Mouse (Mus musculus): ENCODE results near the gene Tex33. TPM values are rescaled to one million over a fixed set of nuclear protein-coding genes. Genes with fewer than 3 reads are reported as not detected.

Tex33 gene
- polyA plus RNA-seq (2014; fragmentation: Illumina TruSeq; extraction: RNeasy Lipid Tissue Mini Kit (QIAGEN cat#74804); ENCODE audit: low replicate concordance): not detected

GRCm38 (mm10) chr15:78395478-78395962, at the start of gene Tex33:
TSS of gene Tex33 (minus strand) at chr15:78395912.

GRCm38 (mm10) chr15:78428391-78429138, 32.9 kb upstream of the Tex33 start, which contains the start of gene Kctd17:
TSS of gene Kctd17 (plus strand) at chr15:78428564.

GRCm38 (mm10) chr15:78406293-78406934, 10.7 kb upstream of the Tex33 start, which contains the start of gene Mpst:
TSS of gene Mpst (plus strand) at chr15:78406416.

GRCm38 (mm10) chr15:78405517-78406211, 10.0 kb upstream of the Tex33 start, which contains the start of gene Tst:
TSS of gene Tst (minus strand) at chr15:78405907.

Other genes starting within 250 kb of the Tex33 start
- not detected for gene Ift27, start 221.8 kb downstream of the Tex33 start, polyA plus RNA-seq (2014; fragmentation: Illumina TruSeq; extraction: RNeasy Lipid Tissue Mini Kit (QIAGEN cat#74804); ENCODE audit: low replicate concordance)
- gene Pvalb, start 189.5 kb downstream of the Tex33 start, polyA plus RNA-seq (2014; fragmentation: Illumina TruSeq; extraction: RNeasy Lipid Tissue Mini Kit (QIAGEN cat#74804); ENCODE audit: low replicate concordance): not detected
- gene Ncf4, start 151.1 kb downstream of the Tex33 start, polyA plus RNA-seq (2014; fragmentation: Illumina TruSeq; extraction: RNeasy Lipid Tissue Mini Kit (QIAGEN cat#74804); ENCODE audit: low replicate concordance): 0.48 TPM
- gene Csf2rb2, start 90.2 kb downstream of the Tex33 start, polyA plus RNA-seq (2014; fragmentation: Illumina TruSeq; extraction: RNeasy Lipid Tissue Mini Kit (QIAGEN cat#74804); ENCODE audit: low replicate concordance): 1.2 TPM
- gene Csf2rb, start 70.2 kb downstream of the Tex33 start, polyA plus RNA-seq (2014; fragmentation: Illumina TruSeq; extraction: RNeasy Lipid Tissue Mini Kit (QIAGEN cat#74804); ENCODE audit: low replicate concordance): 2.9 TPM
- 0.33 TPM for gene Tst, start 10.0 kb upstream of the Tex33 start, polyA plus RNA-seq (2014; fragmentation: Illumina TruSeq; extraction: RNeasy Lipid Tissue Mini Kit (QIAGEN cat#74804); ENCODE audit: low replicate concordance)
- gene Mpst, start 10.5 kb upstream of the Tex33 start, polyA plus RNA-seq (2014; fragmentation: Illumina TruSeq; extraction: RNeasy Lipid Tissue Mini Kit (QIAGEN cat#74804); ENCODE audit: low replicate concordance): not detected
- gene Kctd17, start 32.7 kb upstream of the Tex33 start, polyA plus RNA-seq (2014; fragmentation: Illumina TruSeq; extraction: RNeasy Lipid Tissue Mini Kit (QIAGEN cat#74804); ENCODE audit: low replicate concordance): not detected
- not detected for gene Tmprss6, start 72.7 kb upstream of the Tex33 start, polyA plus RNA-seq (2014; fragmentation: Illumina TruSeq; extraction: RNeasy Lipid Tissue Mini Kit (QIAGEN cat#74804); ENCODE audit: low replicate concordance)
- gene Il2rb, start 99.4 kb upstream of the Tex33 start, polyA plus RNA-seq (2014; fragmentation: Illumina TruSeq; extraction: RNeasy Lipid Tissue Mini Kit (QIAGEN cat#74804); ENCODE audit: low replicate concordance): 0.93 TPM
- gene C1qtnf6, start 135.5 kb upstream of the Tex33 start, polyA plus RNA-seq (2014; fragmentation: Illumina TruSeq; extraction: RNeasy Lipid Tissue Mini Kit (QIAGEN cat#74804); ENCODE audit: low replicate concordance): 0.93 TPM
- not detected for gene Sstr3, start 148.8 kb upstream of the Tex33 start, polyA plus RNA-seq (2014; fragmentation: Illumina TruSeq; extraction: RNeasy Lipid Tissue Mini Kit (QIAGEN cat#74804); ENCODE audit: low replicate concordance)
- gene Rac2, start 176.9 kb upstream of the Tex33 start, polyA plus RNA-seq (2014; fragmentation: Illumina TruSeq; extraction: RNeasy Lipid Tissue Mini Kit (QIAGEN cat#74804); ENCODE audit: low replicate concordance): 1.7 TPM
- 1.2 TPM for gene Cyth4, start 201.1 kb upstream of the Tex33 start, polyA plus RNA-seq (2014; fragmentation: Illumina TruSeq; extraction: RNeasy Lipid Tissue Mini Kit (QIAGEN cat#74804); ENCODE audit: low replicate concordance)

All from small intestine, adult 10 weeks (tissue).